In the genomic region with DNA sequence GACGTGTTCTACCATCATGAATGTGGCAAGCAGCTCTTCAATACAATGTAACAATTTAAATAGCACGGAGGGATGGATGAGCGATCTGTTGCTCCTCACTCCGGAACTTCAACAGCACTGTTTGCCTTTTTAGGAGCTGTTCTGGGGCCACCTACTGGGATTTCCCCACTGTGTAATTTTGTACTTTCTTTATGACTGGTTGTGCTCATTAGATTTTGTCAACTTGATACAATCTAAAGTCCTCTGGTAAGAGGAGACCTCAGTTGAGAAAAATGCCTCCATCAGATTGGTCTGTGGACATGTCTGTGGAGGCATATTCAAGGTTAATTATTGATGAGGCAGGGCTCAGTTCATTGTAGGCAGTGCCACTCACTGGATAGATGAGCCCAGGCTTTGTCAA, we compare ENCODE assay signal across 26 mouse cellular contexts. TPM values are rescaled to one million over a fixed set of nuclear protein-coding genes. Genes with fewer than 3 reads are reported as not detected.
"Had no signal": no experiment of that assay in that cellular context is flagged by ENCODE, and none has a peak within 500 bp of the region (broad histone marks: within the 10 kb centered on the region; RNA-seq: fewer than 3 reads in every experiment).

No protein-coding gene starts in this region.

- H3K27ac ChIP-seq: liver, embryonic 14.5 days; midbrain, embryonic 13.5 days; midbrain, embryonic 15.5 days; neural tube, embryonic 13.5 days; neural tube, embryonic 15.5 days; stomach, embryonic 15.5 days; stomach, postnatal 0 days had no signal

- H3K4me2 ChIP-seq: lung, embryonic 14.5 days; midbrain, embryonic 11.5 days; midbrain, embryonic 13.5 days; midbrain, embryonic 15.5 days; neural tube, embryonic 13.5 days; neural tube, embryonic 15.5 days; stomach, embryonic 15.5 days had no signal

- H3K4me3 ChIP-seq: megakaryocyte, embryonic 14.5 days; midbrain, embryonic 13.5 days; midbrain, embryonic 15.5 days; neural tube, embryonic 13.5 days; neural tube, embryonic 15.5 days; stomach, embryonic 15.5 days had no signal

- H3K4me1 ChIP-seq: megakaryocyte, embryonic 14.5 days; midbrain, embryonic 13.5 days; midbrain, embryonic 15.5 days; neural tube, embryonic 13.5 days; neural tube, embryonic 15.5 days; stomach, embryonic 15.5 days had no signal

- H3K9me3 ChIP-seq: midbrain, embryonic 13.5 days; midbrain, embryonic 15.5 days; neural tube, embryonic 13.5 days; neural tube, embryonic 15.5 days; stomach, embryonic 15.5 days had no signal

- ATAC-seq: midbrain, embryonic 13.5 days; midbrain, embryonic 15.5 days had no signal

- H3K9ac ChIP-seq: liver, embryonic 14.5 days; lung, embryonic 14.5 days; midbrain, embryonic 13.5 days; midbrain, embryonic 15.5 days; neural tube, embryonic 13.5 days; neural tube, embryonic 15.5 days; stomach, embryonic 15.5 days had no signal

- H3K27me3 ChIP-seq: midbrain, embryonic 13.5 days; midbrain, embryonic 15.5 days; neural tube, embryonic 13.5 days; neural tube, embryonic 15.5 days; stomach, embryonic 15.5 days had no signal

- H3K36me3 ChIP-seq: midbrain, embryonic 13.5 days; midbrain, embryonic 15.5 days; neural tube, embryonic 13.5 days; neural tube, embryonic 15.5 days; stomach, embryonic 15.5 days had no signal

- DNase-seq: lung, adult 18-20 months; lung, embryonic 14.5 days; lung, postnatal 10 days; lung, postnatal 4 days; retina, postnatal 1 day; right cerebral cortex, postnatal 14 days; thymus, adult 2 months; thymus, postnatal 25 days; thymus, postnatal 4 days had no signal

RNA-seq across cellular contexts. Expression of gene Wfdc15b, which starts 10.6 kb away (rescaled TPM):
- total RNA-seq: midbrain, postnatal 0 days; monocyte, adult 5-6 weeks had no signal
- polyA plus RNA-seq: lung, embryonic 14.5 days; lung, embryonic 16.5 days; midbrain, embryonic 11.5 days; midbrain, embryonic 13.5 days; midbrain, embryonic 15.5 days; midbrain, postnatal 0 days; neural tube, embryonic 11.5 days; neural tube, embryonic 13.5 days; neural tube, embryonic 15.5 days; testis, adult 2 months; thymus, adult 2 months had no signal

RNA-seq across cellular contexts. Expression of gene Wfdc15a, which starts 11.0 kb away (rescaled TPM):
- total RNA-seq: midbrain, postnatal 0 days; monocyte, adult 5-6 weeks had no signal
- polyA plus RNA-seq: liver, embryonic 14.5 days; liver, embryonic 16.5 days; lung, embryonic 14.5 days; lung, embryonic 16.5 days; midbrain, embryonic 11.5 days; midbrain, embryonic 13.5 days; midbrain, embryonic 15.5 days; midbrain, postnatal 0 days; neural tube, embryonic 11.5 days; neural tube, embryonic 13.5 days; neural tube, embryonic 15.5 days; spleen, adult 2 months; stomach, embryonic 15.5 days; thymus, adult 2 months; urinary bladder, adult 2 months had no signal

RNA-seq across cellular contexts. Expression of gene Wfdc12, which starts 20.5 kb away (rescaled TPM):
- total RNA-seq: midbrain, postnatal 0 days; monocyte, adult 5-6 weeks had no signal
- polyA plus RNA-seq: liver, embryonic 14.5 days; liver, embryonic 16.5 days; lung, embryonic 14.5 days; midbrain, embryonic 11.5 days; midbrain, embryonic 13.5 days; midbrain, embryonic 15.5 days; midbrain, postnatal 0 days; neural tube, embryonic 11.5 days; neural tube, embryonic 13.5 days; neural tube, embryonic 15.5 days; spleen, adult 2 months; stomach, embryonic 15.5 days had no signal

RNA-seq across cellular contexts. Expression of gene Svs2, which starts 27.4 kb away (rescaled TPM):
- total RNA-seq: midbrain, postnatal 0 days had no signal
- polyA plus RNA-seq: liver, embryonic 14.5 days; liver, embryonic 16.5 days; lung, embryonic 14.5 days; lung, embryonic 16.5 days; midbrain, embryonic 11.5 days; midbrain, embryonic 13.5 days; midbrain, embryonic 15.5 days; midbrain, postnatal 0 days; neural tube, embryonic 11.5 days; neural tube, embryonic 13.5 days; neural tube, embryonic 15.5 days; spleen, adult 2 months; stomach, embryonic 15.5 days; stomach, postnatal 0 days; testis, adult 2 months; thymus, adult 2 months; urinary bladder, adult 2 months had no signal

RNA-seq across cellular contexts. Expression of gene Wfdc5, which starts 28.4 kb away (rescaled TPM):
- total RNA-seq: midbrain, postnatal 0 days; monocyte, adult 5-6 weeks had no signal
- polyA plus RNA-seq: liver, embryonic 14.5 days; liver, embryonic 16.5 days; lung, embryonic 14.5 days; lung, embryonic 16.5 days; midbrain, embryonic 11.5 days; midbrain, embryonic 13.5 days; midbrain, embryonic 15.5 days; midbrain, postnatal 0 days; neural tube, embryonic 11.5 days; neural tube, embryonic 13.5 days; neural tube, embryonic 15.5 days; spleen, adult 2 months; testis, adult 2 months had no signal
